Mouse (Mus musculus) cerebellum, adult 18-20 months (tissue): ENCODE results near the gene Ubl5.
"Not testable (repeated sequence)": the region's sequence is repeated elsewhere in the genome, so short reads cannot be mapped to it uniquely, and the experiment has no call there.

Experiments
- DNase-seq, 2 experiments: peaks; one replicate each; pipeline ENCODE4 v3.0.0; 2021

Gene Ubl5

DNA sequence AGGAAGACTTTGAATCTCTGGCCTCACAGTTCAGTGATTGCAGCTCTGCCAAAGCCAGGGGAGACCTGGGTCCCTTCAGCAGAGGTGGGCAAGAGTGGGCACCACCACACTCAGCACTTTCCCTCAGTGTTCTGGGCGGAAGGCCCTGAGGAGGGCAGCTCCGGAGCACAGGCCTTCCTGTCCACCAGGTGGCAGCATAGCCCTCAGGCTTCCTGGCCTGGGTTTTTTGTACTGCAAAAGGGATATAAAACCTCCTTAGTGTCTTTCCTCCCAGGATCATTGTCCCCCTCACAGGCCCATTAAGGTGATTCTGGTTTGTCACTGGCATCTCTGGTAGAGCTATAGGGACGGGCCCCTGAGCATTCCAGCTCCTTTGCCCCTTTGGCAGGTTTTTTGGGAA is 19.6 kb downstream of the Ubl5 start:
- peak; percentile 63 to 65 for DNase-seq

DNA sequence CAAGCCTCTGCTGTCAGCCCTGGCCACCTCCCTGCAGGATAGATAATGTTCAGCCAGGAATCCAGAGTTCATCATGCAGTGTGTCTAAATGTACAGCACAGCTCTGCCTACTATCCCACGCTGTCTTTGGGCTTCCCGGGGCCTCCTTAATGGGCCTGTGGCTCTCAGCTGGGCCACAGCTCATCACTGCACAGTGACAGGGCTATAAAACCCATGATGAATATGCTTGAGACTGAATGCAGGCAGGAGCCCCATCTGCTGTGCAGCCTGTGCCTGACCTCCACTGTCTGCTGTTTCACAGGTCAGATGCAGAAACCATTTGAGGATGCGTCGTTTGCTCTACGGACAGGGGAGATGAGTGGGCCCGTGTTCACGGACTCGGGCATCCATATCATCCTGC is 20.2 kb downstream of the Ubl5 start:
- no peak for DNase-seq

DNA sequence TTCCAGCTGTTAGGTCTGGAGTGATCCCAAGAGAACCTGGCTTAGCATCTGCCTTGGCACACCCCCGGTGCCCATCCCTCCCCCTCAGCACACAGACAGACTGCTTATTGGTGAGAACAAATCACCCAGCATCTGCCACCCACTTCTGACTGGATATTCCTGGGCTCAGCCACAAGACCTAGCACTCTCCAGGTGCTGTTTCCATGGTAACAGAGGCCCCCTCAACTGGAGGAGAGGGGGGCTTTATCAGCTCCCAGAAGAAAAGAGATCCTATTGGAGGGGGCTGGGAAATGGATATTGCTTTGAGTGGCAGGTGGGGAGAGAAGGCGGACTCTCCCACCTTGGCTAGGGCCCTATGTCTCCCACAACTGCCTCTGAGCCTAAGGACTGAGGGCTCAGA is 21.3 kb downstream of the Ubl5 start:
- no peak for DNase-seq

DNA sequence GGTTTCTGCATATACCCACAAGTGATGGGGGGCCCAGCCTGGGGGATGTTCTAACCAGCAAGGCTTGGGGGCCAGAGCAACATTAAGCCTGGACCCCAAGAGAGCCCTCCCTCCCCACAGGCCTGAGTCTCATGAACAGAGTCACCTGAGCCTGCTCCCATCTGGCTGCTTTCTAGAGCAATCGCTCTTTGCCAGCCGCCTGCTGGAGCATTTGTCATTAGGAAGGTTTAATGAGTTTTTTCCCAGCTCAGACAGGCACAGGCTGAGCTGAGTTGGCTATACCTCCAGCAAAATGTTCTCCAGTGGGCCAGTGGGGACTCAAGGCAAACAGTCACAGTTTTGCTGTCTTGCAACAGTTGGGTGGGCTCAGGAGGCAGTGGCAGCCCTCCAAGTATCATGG is 21.7 kb downstream of the Ubl5 start:
- DNase-seq, result peak in 1 of 2 experiments; percentile 24

DNA sequence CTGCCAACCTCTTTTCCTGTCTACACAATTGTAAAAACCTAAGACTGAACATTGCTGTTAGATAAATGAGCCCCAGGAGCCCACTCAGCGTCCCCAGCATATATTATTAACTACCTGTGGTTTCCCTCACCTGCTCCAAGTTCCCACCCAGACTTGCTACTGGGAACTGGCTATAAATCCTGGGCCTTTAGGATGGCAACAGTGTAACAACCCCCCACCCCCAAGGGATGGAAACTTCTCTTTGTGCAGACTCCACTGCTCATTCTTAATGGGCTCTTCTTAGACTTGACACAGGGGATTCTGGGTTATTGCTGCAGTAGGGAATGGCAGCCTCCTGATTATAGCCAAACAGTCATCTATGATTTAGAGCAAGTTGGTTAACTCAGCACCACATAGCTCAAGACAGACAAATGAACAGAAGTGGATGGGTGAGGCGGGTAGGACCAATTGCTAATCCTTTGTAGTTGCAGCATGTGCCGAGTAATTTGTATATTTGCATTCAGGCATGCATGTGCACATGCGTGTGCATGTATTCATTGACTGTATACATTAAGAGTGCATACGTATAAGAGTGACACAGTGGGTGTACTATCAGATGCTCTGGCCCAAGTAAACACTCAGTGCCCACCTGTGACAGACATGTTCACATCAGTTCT is 22.4 kb downstream of the Ubl5 start:
- no peak for DNase-seq

DNA sequence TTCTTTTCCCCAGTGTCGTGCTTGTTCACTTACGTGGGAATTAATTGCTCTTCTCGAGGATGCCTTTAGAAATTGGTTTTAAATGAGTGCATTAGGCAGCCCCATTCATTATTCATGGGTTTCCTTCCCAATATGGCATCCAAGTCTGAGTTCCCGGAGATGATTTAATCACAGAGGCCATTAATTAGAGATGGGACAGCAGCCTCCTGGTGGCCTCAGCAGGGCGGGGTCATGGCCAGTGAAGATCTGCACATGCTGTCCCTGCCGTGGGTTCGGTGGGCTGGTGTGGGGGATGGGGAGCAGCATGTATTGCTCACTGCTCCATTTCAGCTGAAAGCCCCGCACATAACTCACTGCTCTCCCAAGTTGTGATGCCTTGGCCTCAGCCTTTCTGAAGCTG is 23.2 kb downstream of the Ubl5 start:
- DNase-seq, result no peak

DNA sequence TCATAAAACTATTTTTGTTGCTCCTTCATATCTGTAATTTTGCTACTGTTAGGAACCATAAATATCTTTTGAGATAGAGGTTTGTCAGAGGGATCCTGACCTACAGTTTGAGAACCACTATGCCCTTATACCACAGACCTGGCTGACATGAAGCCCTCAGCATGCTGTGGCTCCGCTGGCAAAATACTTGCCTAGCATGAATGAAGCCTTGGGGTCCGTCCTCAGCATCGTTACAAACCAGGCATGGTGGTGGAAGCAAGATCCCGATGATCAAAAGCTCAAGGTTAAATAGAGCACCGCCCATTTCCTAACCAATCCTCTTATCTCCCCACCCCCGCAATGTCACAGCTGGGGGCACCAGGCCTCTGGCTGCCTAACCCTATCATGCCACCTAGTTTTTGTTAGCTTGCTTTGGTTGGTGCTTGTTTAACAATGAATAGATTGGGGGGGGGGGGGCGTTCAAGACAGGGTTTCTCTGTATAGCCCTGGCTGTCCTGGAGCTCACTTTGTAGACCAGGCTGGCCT is 23.9 kb downstream of the Ubl5 start:
- no peak for DNase-seq

DNA sequence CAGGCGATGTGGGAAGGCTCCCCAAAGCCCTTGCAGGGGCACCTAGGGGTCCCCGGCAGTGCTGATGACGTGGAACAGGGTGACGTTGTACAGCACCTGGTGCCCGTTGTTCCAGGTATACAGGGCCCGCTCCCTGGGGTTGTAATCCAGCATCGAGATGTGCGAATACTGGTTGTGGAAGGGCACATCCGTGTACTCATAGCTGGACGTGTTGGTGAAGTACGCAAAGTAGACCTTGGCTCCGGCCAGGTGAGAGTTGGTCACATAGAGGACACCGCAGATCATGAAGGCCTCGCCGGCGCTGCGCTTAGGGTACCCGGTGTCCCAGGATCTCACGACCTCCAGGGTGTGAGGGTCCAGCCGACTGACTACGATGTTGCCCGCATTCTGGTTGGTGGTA is 25.4 kb downstream of the Ubl5 start:
- DNase-seq, result no peak

DNA sequence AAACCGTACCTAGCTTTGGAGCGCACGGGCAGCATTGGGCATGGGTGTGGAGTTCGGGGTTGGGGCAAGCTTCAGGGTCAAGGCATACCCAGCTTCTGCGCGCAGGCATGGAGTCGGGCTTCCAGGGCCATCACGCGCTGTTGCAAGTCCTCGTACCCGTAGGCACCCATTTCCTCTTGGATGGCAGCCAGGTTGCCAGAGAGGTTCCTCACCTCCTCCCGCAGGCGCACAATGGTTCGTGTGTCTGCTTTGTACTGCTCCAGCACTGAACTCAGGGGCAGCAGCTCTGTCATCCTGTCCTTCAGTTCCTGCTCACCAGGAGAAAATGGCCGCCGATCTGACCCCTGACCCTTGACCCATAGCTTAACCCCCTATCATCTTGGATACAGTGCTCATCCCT is 29.4 kb downstream of the Ubl5 start:
- DNase-seq, result no peak

DNA sequence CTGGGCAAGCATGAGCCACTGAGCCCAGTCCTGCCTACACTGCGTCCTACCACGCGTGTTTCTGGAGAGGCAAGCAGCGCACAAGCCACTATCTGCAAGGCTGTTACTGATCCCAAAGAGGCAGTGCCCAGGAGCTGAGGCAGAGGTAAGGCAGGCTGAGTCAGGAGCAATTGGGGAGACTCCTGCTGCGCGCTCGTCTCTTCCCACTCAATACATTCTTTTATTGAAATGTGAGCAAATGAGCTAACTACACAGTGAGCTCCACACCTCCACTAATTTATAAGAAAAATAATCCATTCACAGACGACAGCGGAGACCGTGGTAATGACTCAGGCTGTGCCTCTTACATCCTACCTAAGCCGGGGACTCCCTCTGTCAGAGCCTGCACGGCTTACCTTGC is 35.2 kb downstream of the Ubl5 start:
- no peak for DNase-seq

DNA sequence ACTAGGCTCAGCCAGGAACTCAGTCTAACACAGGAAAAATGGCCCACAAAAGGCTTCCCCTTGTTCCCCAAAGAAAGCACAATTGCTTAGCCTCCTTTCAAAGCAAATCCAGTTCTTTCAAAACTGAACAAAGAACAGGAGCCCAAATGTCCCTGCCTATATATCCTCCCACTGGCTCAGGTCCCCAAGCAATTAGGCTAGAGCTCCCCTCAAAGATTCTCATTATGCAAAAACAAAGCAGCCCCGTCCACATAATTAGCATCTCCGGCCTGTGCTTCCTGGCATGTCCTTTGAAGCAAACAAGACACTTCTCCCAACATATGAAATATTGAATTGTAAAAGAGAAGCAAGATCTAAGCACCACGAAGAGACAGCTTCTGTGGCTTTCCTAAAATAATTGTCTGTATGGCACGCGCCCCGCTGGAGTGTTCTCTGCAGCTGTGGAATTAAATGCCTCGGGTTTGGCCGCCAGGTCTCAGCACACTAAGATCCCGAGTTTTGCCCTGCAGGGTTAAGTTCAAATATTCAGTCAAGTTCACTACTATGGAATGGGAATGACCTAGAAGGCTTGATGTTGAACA is 37.8 kb downstream of the Ubl5 start:
- no peak for DNase-seq

DNA sequence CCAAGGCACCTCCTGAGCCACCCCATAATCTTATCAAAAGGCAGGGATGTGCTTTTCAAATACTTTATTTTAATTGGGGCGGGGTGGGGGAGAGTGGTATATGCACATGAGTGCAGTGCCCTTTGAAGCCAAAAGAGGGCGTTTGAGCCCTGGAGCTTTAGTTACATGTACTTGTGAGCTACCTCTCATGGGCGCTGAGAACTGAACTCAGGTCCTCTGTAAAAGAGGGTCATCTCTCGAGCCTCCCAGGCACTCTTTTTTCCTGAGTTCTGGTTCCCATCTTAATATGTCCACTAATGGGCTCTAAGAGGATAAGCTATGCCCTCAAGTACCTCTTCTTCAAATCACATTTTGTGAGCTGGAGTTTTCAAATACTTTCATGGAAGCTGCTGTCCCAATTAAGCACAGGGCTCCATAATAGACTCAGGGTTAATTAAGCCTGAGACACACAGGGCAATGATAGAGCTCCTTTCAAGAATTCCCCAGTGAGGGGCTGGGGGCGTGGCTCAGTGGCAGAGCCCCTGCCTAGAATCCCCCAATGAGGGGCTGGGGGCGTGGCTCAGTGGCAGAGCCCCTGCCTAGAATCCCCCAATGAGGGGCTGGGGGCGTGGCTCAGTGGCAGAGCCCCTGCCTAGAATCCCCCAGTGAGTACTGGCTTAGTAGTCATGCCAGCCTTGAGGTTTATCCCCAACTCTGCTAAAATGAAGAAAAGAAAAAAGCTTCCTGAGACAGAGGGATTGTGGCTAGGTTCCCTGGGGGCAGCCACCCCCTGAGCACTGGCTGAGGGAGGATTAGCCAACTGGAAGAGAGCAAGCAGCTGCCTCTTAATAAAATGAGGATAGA is 39.1 kb downstream of the Ubl5 start:
- no peak for DNase-seq

DNA sequence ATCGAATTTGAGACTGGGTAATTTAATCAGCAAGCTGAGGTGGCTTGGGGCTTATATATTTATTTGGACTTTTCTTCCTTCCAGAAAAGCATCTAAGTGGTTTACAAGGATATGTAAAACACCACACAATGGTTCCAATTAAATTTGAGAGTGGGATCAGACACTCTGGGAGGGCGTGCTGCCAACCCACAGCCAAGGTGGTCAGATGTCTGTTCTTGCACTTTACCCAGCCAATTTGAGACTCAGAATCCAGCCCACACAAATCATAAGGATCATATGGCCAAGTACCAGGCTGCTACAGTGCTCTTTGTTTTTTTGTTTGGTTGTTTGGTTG is 39.7 kb downstream of the Ubl5 start:
- no peak for DNase-seq

DNA sequence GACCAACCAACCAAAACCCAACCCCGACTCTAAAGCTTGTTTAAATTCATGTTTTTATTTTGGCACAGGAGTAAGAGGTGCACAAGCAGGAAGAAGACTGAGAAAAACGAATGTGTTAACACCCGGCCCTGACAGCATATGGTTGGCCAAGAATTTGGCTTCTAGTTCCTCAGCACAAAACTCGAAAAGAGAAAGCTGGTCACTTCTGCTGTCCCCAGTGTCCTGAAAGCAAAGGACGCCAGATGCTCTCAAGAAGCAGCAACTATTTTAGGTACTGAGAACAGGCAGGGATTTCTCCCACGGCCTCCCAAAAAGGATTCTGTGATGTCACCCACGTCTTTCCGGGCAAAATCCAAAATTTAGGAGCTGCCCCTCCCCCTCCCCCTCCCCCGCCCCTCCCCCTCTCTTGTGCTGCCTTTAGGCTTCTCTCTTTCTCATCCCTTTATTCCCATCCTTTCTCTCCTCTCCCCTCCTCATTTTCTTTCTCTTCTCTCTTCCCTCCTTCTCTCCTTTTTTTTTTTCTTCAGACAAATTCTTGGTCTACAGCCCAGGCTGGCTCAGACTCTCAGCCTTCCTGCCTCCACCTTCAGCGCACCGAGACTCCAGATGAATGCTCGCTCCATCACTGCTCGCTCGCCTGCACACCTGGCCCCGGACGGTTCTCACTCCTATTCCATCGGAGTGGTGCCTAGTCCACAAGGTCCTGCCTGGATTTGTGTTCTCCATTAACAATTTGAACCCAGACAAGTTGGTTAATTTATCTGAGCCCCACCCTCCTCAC is 42.6 kb downstream of the Ubl5 start:
- DNase-seq, result no peak

DNA sequence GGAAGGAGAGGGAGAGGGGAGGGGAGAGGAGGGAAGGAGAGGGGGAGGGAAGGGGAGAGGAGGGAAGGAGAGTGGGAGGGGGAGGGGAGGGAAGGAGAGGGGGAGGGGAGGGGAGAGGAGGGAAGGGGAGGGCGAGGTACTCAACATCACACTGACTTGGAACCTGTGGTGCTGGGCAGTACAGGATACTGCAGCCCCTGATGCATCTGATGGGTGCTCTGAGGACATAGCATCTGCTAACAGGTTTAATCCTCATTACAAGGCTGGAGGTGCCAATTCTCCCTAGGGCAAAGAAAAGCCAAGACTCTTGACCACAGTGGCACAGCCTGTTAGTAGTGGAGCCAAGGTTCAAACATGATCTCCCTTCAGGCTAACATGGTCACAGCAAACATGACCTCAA is 46.7 kb downstream of the Ubl5 start:
- no peak for DNase-seq

DNA sequence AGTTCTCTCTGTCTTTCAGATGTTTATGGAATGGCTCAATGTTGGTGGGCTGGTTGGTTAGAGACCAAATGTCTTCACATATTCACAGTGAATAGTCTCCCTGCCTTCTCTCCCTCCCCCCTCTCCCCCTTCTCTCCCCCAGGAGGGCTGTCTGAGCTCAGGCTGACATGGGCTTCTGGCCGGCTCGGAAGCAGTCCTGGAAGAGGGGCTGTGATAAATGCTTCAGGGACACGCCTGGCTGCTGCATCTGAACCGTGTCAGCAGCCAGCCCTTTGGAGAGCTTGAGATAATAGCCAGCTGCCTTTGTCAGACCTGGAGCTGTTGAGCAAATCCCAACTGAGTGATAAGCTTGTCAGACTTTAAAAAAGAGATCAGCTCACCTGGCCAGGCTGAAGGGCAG is 47.2 kb downstream of the Ubl5 start:
- DNase-seq, result no peak

DNA sequence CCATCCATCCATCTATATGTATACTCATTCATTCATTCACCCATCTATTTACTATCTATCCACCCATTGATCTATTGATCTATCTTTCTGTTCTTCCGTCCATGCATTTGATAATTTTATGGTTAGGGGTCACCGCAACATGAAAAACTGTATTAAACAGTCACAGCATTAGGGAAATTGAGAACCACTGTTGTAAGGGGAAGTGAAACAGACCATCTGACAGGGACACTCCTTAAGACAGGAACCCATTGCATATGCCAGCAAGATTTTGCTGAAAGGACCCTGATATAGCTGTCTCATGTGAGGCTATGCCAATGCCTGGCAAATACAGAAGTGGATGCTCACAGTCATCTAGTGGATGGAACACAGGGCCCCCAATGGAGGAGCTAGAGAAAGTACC is 47.8 kb downstream of the Ubl5 start:
- DNase-seq, result not testable (repeated sequence)

DNA sequence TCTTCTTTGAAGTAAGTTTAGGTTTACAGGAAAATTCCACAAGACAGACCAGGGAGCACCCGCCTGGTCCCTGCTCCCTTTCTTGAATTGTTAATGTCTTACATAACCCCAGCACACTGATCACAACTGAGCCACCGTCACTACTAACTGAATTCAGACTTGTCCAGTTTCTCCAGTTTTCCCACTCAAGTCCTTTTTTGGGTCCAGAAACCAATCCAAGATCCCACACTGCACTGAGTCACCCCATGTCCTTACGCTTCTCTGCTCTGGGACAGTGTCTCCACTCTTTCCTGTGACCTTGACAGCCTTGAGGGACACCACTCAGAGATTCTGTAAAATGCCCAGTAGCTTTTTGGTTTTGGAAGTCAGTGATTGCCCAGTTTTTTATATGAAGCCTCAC is 50.2 kb downstream of the Ubl5 start:
- DNase-seq, result no peak

DNA sequence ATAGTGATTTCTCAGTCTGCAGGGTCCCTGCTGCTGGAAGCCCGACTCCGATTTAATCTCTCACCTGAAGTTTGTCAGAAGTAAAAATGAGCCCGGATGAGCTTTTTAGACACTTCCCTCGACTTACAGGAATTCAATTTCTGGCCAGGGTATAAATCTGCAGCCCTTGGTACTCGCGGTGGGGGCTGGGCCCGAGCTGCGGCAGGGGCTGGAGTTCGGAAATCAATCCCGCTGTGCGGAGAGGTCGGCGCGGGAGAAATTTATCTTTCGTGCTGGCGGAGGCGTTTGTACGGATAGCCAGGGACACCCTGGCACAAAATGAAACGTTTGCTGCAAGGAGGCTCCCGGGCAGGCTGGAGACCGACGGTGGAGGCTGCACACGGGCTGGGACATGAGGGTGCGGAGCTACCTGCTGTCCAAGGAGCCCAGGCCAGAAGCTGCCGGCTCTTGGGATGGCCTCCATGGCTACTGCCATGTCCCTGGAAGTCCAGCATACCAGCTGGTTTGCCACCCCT is 52.1 kb downstream of the Ubl5 start:
- DNase-seq, result peak in 1 of 2 experiments; percentile 4

DNA sequence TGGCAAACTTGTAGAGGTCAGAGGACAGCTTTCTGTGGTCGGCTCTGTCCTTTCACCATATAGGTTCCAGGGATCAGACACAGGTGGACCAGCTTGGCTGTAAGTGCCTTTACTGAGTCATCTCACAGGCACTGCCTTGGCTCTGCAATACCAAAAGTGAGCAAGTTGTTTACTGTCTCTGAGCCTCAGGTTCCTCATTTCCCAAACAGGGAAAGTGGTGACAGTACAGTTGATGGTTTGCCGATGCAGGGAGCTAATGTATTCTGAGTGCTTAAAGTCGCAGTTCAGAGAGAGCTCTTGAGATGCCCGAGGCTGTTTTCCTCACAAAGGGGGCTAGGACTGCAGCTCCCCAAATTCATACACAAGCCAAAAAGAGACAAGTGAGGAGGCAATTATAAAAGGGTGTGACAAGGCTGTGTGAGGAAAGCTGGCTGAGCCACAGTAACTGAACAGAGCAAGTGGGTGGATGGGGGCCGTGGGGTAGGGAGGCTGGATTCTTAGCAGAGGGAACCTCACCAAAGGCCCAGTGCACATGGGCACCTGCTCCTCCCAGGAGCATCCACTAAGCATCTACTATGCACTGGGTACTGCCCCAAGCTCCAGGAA is 53.5 kb downstream of the Ubl5 start:
- DNase-seq, result no peak
